Mouse (Mus musculus): ENCODE measurements around the gene Flrt1.

DNA sequence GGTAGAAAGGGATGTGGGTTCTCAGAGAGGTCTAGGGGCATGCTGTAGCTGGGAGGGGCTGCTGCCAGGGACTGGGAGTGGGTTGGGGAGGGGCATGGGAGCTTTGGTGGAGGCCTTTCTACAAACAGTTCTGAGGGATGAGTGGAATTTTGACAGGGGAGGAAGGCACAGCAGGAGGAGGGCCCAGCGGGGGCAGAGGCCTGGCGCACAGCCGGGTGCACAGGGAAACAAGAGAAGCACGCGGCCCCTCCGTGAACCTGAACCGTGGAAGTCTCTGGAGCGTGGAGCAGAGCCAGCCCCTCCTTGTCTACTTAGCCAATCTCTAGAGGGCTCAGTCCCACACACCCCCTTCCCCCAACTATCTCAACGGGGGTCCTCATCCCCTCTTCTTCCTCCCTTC is 30.0 kb upstream of the Flrt1 start:
- TF ChIP-seq POLR2A (IDR thresholded peaks at IDR 0.05; ENCODE audit: low read depth, low read length): no peak
- TF ChIP-seq CTCF (IDR thresholded peaks at IDR 0.05; ENCODE audit: borderline replicate concordance, insufficient read depth, low read length): no peak

Measured in embryonic fibroblast, embryonic 13.5 days (primary cell).